Comparison of ENCODE assay signal across 9 mouse cellular contexts in the genomic region with DNA sequence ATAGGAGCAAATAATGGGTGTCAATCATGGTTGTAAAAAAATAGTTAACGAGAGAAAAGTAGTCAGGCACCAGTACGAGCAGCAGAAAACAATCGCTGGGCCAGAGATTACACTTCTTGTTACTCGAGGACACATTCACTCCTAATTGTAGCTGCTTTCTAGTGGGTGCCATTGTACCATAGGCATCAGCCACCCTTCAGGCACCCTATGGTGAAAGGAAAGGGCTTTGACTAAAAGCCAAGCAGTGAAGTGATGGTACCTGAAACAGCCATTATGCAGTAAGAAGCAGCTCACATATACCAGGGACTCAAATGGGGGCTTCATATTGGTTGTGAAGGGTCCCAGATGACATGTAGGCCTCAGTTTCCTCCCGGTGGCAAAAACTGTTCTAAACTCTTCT. TPM values are rescaled to one million over a fixed set of nuclear protein-coding genes. Genes with fewer than 3 reads are reported as not detected.
DNase-seq lines count a peak whose midpoint lies in the region; ATAC-seq lines count a peak whose summit lies in the region.
"Had no signal": no experiment of that assay in that cellular context is flagged by ENCODE, and none has a peak within 500 bp of the region (broad histone marks: within the 10 kb centered on the region; RNA-seq: fewer than 3 reads in every experiment).

No protein-coding gene starts in this region.

- H3K27ac ChIP-seq in forebrain, embryonic 13.5 days = no peak overlapping the region
- H3K27ac ChIP-seq in liver, embryonic 15.5 days (replicated peaks) = 0 out of 2 replicates have a peak overlapping the region, but pooled peaks have one; percentile 94

- H3K9ac ChIP-seq in forebrain, embryonic 13.5 days = peak overlapping the region; percentile 98
- peak overlapping the region; percentile 95 for H3K9ac ChIP-seq in liver, embryonic 15.5 days

- H3K27me3 ChIP-seq in erythroblast, embryonic 14.5 days (ENCODE audit: control insufficient read depth) = no peaks in the 10 kb centered on the region
- no peaks in the 10 kb centered on the region for H3K27me3 ChIP-seq in forebrain, embryonic 13.5 days
- no peaks in the 10 kb centered on the region for H3K27me3 ChIP-seq in liver, embryonic 15.5 days
- H3K27me3 ChIP-seq: Patski had no signal

- DNase-seq in CD4-positive helper T cell, adult 2 months (ENCODE audit: low read depth, low spot score) = peak; percentile 11
- DNase-seq in layer of hippocampus, adult 11-12 months (ENCODE audit: low spot score) = no peak
- no peak for DNase-seq in layer of hippocampus, postnatal 14 days (ENCODE audit: low spot score in 2 of 2)

- no peak for ATAC-seq in erythroblast, adult 5-6 weeks (replicated peaks; ENCODE audit: low FRiP score, poor library complexity, severe bottlenecking)
- no peak for ATAC-seq in forebrain, embryonic 13.5 days
- no peak for ATAC-seq in liver, embryonic 15.5 days (ENCODE audit: insufficient read depth)
- ATAC-seq in granulocyte monocyte progenitor cell, adult 5-6 weeks (replicated peaks; ENCODE audit: poor library complexity, severe bottlenecking) = no peak

- peak overlapping the region; percentile 72 for H3K4me3 ChIP-seq in erythroblast, embryonic 14.5 days (replicated peaks)
- peak overlapping the region; percentile 97 for H3K4me3 ChIP-seq in forebrain, embryonic 13.5 days
- H3K4me3 ChIP-seq in liver, embryonic 15.5 days (replicated peaks) = peak overlapping the region; percentile 86

- H3K4me2 ChIP-seq in forebrain, embryonic 13.5 days = peak overlapping the region; percentile 78
- H3K4me2 ChIP-seq in liver, embryonic 15.5 days = peak overlapping the region; percentile 95

- H3K9me3 ChIP-seq in erythroblast, embryonic 14.5 days (ENCODE audit: control insufficient read depth, low read length) = peaks cover 16% of the 10 kb centered on the region
- peaks cover 25% of the 10 kb centered on the region for H3K9me3 ChIP-seq in forebrain, embryonic 13.5 days (replicated peaks)
- no peaks in the 10 kb centered on the region for H3K9me3 ChIP-seq in liver, embryonic 15.5 days (replicated peaks)

- peaks cover 55% of the 10 kb centered on the region for H3K36me3 ChIP-seq in erythroblast, embryonic 14.5 days (ENCODE audit: control insufficient read depth)
- peaks cover 53% of the 10 kb centered on the region for H3K36me3 ChIP-seq in forebrain, embryonic 13.5 days (ENCODE audit: poor library complexity, severe bottlenecking)
- peaks cover 36% of the 10 kb centered on the region for H3K36me3 ChIP-seq in liver, embryonic 15.5 days (replicated peaks)

- peaks cover 32% of the 10 kb centered on the region for H3K4me1 ChIP-seq in erythroblast, embryonic 14.5 days (ENCODE audit: control insufficient read depth)
- peaks cover 29% of the 10 kb centered on the region for H3K4me1 ChIP-seq in forebrain, embryonic 13.5 days
- peaks cover 34% of the 10 kb centered on the region for H3K4me1 ChIP-seq in liver, embryonic 15.5 days (replicated peaks)

- WGBS in forebrain, embryonic 13.5 days = 71% methylated on average over 5 of the region's 5 CpGs
- WGBS in liver, embryonic 15.5 days (ENCODE audit: insufficient replicate concordance) = 71% methylated on average over 5 of the region's 5 CpGs

RNA-seq across cellular contexts. Expression of gene Morc2a, which starts 1.3 kb away (rescaled TPM):
- polyA plus RNA-seq in erythroblast, embryonic 14.5 days (2012) = 0.22 TPM in 2 replicates
- total RNA-seq in erythroblast, adult 5-6 weeks (2015; ENCODE audit: low replicate concordance) = 4.0 and 7.7 TPM in 2 replicates
- total RNA-seq in erythroblast, adult 5-6 weeks (2017; ENCODE audit: low replicate concordance) = 8.1 and 10.0 TPM in 2 replicates
- 35.2 and 43.1 TPM in 2 replicates for polyA plus RNA-seq in forebrain, embryonic 13.5 days (2015; fragmentation: Nextera tagmentation; extraction: Ambion mirVana)
- 5.5 and 6.8 TPM in 2 replicates for polyA plus RNA-seq in liver, embryonic 15.5 days (2015; fragmentation: Nextera tagmentation; extraction: Ambion mirVana)
- total RNA-seq in granulocyte monocyte progenitor cell, adult 5-6 weeks (2014; fragmentation: Nextera tagmentation) = 31.1 and 46.1 TPM in 2 replicates
- total RNA-seq in granulocyte monocyte progenitor cell, adult 5-6 weeks (2017) = 31.2 and 32.7 TPM in 2 replicates
- total RNA-seq in layer of hippocampus, postnatal 14 days (2021) = 10 to 100 TPM; 41.8 to 44.0 TPM
